Mouse (Mus musculus) kidney, embryonic 14.5 days (tissue): Measurements from ENCODE around the gene Pde1c. TPM values are rescaled to one million over a fixed set of nuclear protein-coding genes. Genes with fewer than 3 reads are reported as not detected.

Experiments used
- ATAC-seq: fragments of 200-750 bp; cut with Nextera tagmentation; 2 replicates; pipeline ENCODE4 v1.8.0; 2017; ENCODE audit warnings: moderate number of reproducible peaks, mild to moderate bottlenecking, moderate TSS enrichment, moderate library complexity; ENCODE audit not compliant: low FRiP score, low TSS enrichment
- H3K27ac ChIP-seq: fragments of 300-500 bp; sonication (generic); 2 replicates; pipeline ENCODE4 v1.5.1; 2014; ENCODE audit warnings: low read depth, mild to moderate bottlenecking, low read length, moderate library complexity, mixed read lengths
- H3K27me3 ChIP-seq: fragments of 300-500 bp; sonication (generic); 2 replicates; pipeline ENCODE4 v1.6.1; 2014; ENCODE audit warnings: mild to moderate bottlenecking, low read length; ENCODE audit not compliant: control insufficient read depth, insufficient read depth
- H3K36me3 ChIP-seq: fragments of 300-500 bp; sonication (generic); 2 replicates; pipeline ENCODE4 v1.6.1; 2014; ENCODE audit warnings: low read length, mixed read lengths; ENCODE audit not compliant: control insufficient read depth, insufficient read depth
- H3K4me1 ChIP-seq: fragments of 300-500 bp; sonication (generic); 2 replicates; pipeline ENCODE4 v1.6.1; 2014; ENCODE audit warnings: low read length, mixed read lengths; ENCODE audit not compliant: control insufficient read depth, insufficient read depth
- H3K4me2 ChIP-seq: fragments of 300-500 bp; sonication (generic); replicated peaks from 2 replicates; pipeline ENCODE4 v1.6.1; 2014; ENCODE audit warnings: low read depth, mild to moderate bottlenecking, low read length
- H3K4me3 ChIP-seq: fragments of 300-500 bp; sonication (generic); 2 replicates; pipeline ENCODE4 v1.5.1; 2014; ENCODE audit warnings: mild to moderate bottlenecking, low read length
- H3K9ac ChIP-seq: fragments of 300-500 bp; sonication (generic); 2 replicates; pipeline ENCODE4 v1.6.1; 2014; ENCODE audit warnings: low read depth, mild to moderate bottlenecking, low read length, moderate library complexity
- H3K9me3 ChIP-seq: fragments of 300-500 bp; sonication (generic); 2 replicates; pipeline ENCODE4 v1.6.1; 2016; ENCODE audit warnings: low read length; ENCODE audit not compliant: control insufficient read depth
- WGBS: fragments of 180-500 bp; shearing (Covaris S2); extraction: QIAGEN DNeasy Blood & Tissue Kit; methylation state at CpG from one replicate; pipeline ENCODE4 v1.1.7; 2014; 5-methylcytosine and 5-hydroxymethylcytosine counted together
- polyA plus RNA-seq: library from polyadenylated mRNA; unstranded; fragments of >200 nt; fragmentation: Nextera tagmentation; extraction: Ambion mirVana; gene quantifications from 2 replicates; pipeline ENCODE4 v1.2.1, GENCODE M21; 2014

Gene Pde1c
- polyA plus RNA-seq, 1 experiment from 2014 or later, result 1.1 TPM

- H3K9ac ChIP-seq, result no peak overlapping the region
- 91% methylated on average over 4 of the region's 4 CpGs for WGBS
- no peak overlapping the region for H3K4me2 ChIP-seq
- H3K27ac ChIP-seq, result no peak overlapping the region
- no peak overlapping the region for H3K4me3 ChIP-seq
- no peaks in the 10 kb centered on the region for H3K4me1 ChIP-seq
- ATAC-seq, result no peak
- no peaks in the 10 kb centered on the region for H3K36me3 ChIP-seq
- H3K9me3 ChIP-seq, result no peaks in the 10 kb centered on the region
- no peaks in the 10 kb centered on the region for H3K27me3 ChIP-seq
These were observed 304.4 kb downstream of the Pde1c start for GRCm38 (mm10) chr6:56264509-56264908.

GRCm38 (mm10) chr6:56260118-56260517 is 308.8 kb downstream of the Pde1c start:
- no peak overlapping the region for H3K9ac ChIP-seq
- H3K27me3 ChIP-seq, result no peaks in the 10 kb centered on the region
- 75% methylated on average over 3 of the region's 3 CpGs for WGBS
- H3K36me3 ChIP-seq, result no peaks in the 10 kb centered on the region
- H3K4me1 ChIP-seq, result no peaks in the 10 kb centered on the region
- ATAC-seq, result no peak
- no peak overlapping the region for H3K4me2 ChIP-seq
- H3K27ac ChIP-seq, result no peak overlapping the region
- no peak overlapping the region for H3K4me3 ChIP-seq
- H3K9me3 ChIP-seq, result no peaks in the 10 kb centered on the region

- Histone ChIP-seq H3K4me2 (no peak overlapping the region), H3K4me3 (no peak overlapping the region), H3K36me3 (no peaks in the 10 kb centered on the region), H3K27me3 (no peaks in the 10 kb centered on the region), H3K4me1 (no peaks in the 10 kb centered on the region), H3K9ac (no peak overlapping the region), H3K9me3 (no peaks in the 10 kb centered on the region), H3K27ac (no peak overlapping the region)
- ATAC-seq, result no peak
- WGBS, result 92% methylated on average over 2 of the region's 2 CpGs
These were observed 311.2 kb downstream of the Pde1c start for GRCm38 (mm10) chr6:56257555-56258297.

- Histone ChIP-seq H3K4me2 (no peak overlapping the region), H3K9me3 (no peaks in the 10 kb centered on the region), H3K4me3 (no peak overlapping the region), H3K4me1 (no peaks in the 10 kb centered on the region), H3K9ac (no peak overlapping the region), H3K27me3 (no peaks in the 10 kb centered on the region), H3K36me3 (no peaks in the 10 kb centered on the region), H3K27ac (no peak overlapping the region)
- no peak for ATAC-seq
- 85% methylated on average over 3 of the region's 3 CpGs for WGBS
These were observed 318.8 kb downstream of the Pde1c start for GRCm38 (mm10) chr6:56250091-56250490.

- H3K4me1 ChIP-seq, result no peaks in the 10 kb centered on the region
- H3K36me3 ChIP-seq, result no peaks in the 10 kb centered on the region
- H3K4me3 ChIP-seq, result no peak overlapping the region
- no peaks in the 10 kb centered on the region for H3K9me3 ChIP-seq
- H3K27me3 ChIP-seq, result no peaks in the 10 kb centered on the region
- no peak overlapping the region for H3K27ac ChIP-seq
- ATAC-seq, result no peak
- 69% methylated on average over 1 of the region's 1 CpGs for WGBS
- no peak overlapping the region for H3K9ac ChIP-seq
- no peak overlapping the region for H3K4me2 ChIP-seq
These were observed 377.3 kb downstream of the Pde1c start for GRCm38 (mm10) chr6:56191426-56192140.

GRCm38 (mm10) chr6:56176485-56176884 is 392.4 kb downstream of the Pde1c start:
- Histone ChIP-seq H3K4me3 (no peak overlapping the region), H3K27ac (no peak overlapping the region), H3K36me3 (no peaks in the 10 kb centered on the region), H3K4me1 (no peaks in the 10 kb centered on the region), H3K4me2 (no peak overlapping the region), H3K9ac (no peak overlapping the region), H3K9me3 (no peaks in the 10 kb centered on the region), H3K27me3 (no peaks in the 10 kb centered on the region)
- 91% methylated on average over 2 of the region's 2 CpGs for WGBS
- ATAC-seq, result no peak

- no peaks in the 10 kb centered on the region for H3K9me3 ChIP-seq
- no peaks in the 10 kb centered on the region for H3K36me3 ChIP-seq
- H3K4me1 ChIP-seq, result no peaks in the 10 kb centered on the region
- no peaks in the 10 kb centered on the region for H3K27me3 ChIP-seq
- 86% methylated on average over 2 of the region's 2 CpGs for WGBS
- no peak overlapping the region for H3K9ac ChIP-seq
- no peak overlapping the region for H3K4me2 ChIP-seq
- no peak overlapping the region for H3K4me3 ChIP-seq
- no peak for ATAC-seq
- no peak overlapping the region for H3K27ac ChIP-seq
These were observed 396.7 kb downstream of the Pde1c start for GRCm38 (mm10) chr6:56172172-56172571.

GRCm38 (mm10) chr6:56168736-56169135 is 400.2 kb downstream of the Pde1c start:
- WGBS, result 76% methylated on average over 2 of the region's 2 CpGs
- no peak overlapping the region for H3K4me3 ChIP-seq

GRCm38 (mm10) chr6:56158217-56158616 is 410.7 kb downstream of the Pde1c start:
- H3K9ac ChIP-seq, result no peak overlapping the region
- H3K4me2 ChIP-seq, result no peak overlapping the region
- ATAC-seq, result no peak
- H3K9me3 ChIP-seq, result no peaks in the 10 kb centered on the region
- no peaks in the 10 kb centered on the region for H3K4me1 ChIP-seq
- H3K27ac ChIP-seq, result no peak overlapping the region
- no peaks in the 10 kb centered on the region for H3K27me3 ChIP-seq
- no peak overlapping the region for H3K4me3 ChIP-seq
- no peaks in the 10 kb centered on the region for H3K36me3 ChIP-seq
- 82% methylated on average over 1 of the region's 1 CpGs for WGBS

More at GRCm38 (mm10) chr6:56168736-56169135, 400.2 kb downstream of the Pde1c start:
- H3K4me1 ChIP-seq, result no peaks in the 10 kb centered on the region
- no peaks in the 10 kb centered on the region for H3K9me3 ChIP-seq
- H3K4me2 ChIP-seq, result no peak overlapping the region
- ATAC-seq, result no peak
- H3K36me3 ChIP-seq, result no peaks in the 10 kb centered on the region
- no peak overlapping the region for H3K27ac ChIP-seq
- no peak overlapping the region for H3K9ac ChIP-seq
- H3K27me3 ChIP-seq, result no peaks in the 10 kb centered on the region
